Mouse (Mus musculus) forebrain, embryonic 16.5 days (tissue): ENCODE measurements around the gene Prss8. TPM values are rescaled to one million over a fixed set of nuclear protein-coding genes. Genes with fewer than 3 reads are reported as not detected.
"Not testable (repeated sequence)": the region's sequence is repeated elsewhere in the genome, so short reads cannot be mapped to it uniquely, and the experiment has no call there.

Experiments
- ATAC-seq: fragments of 200-750 bp; cut with Nextera tagmentation; 2 replicates; pipeline ENCODE4 v1.8.0; 2017; ENCODE audit warnings: mild to moderate bottlenecking, moderate library complexity
- H3K27ac ChIP-seq: fragments of 300-500 bp; sonication (generic); 2 replicates; pipeline ENCODE4 v1.5.1; 2014; ENCODE audit warnings: low read length, control low read depth
- H3K27me3 ChIP-seq: fragments of 300-500 bp; sonication (generic); replicated peaks from 2 replicates; pipeline ENCODE4 v1.6.1; 2014; ENCODE audit warnings: low read length; ENCODE audit not compliant: control insufficient read depth, insufficient read depth
- H3K36me3 ChIP-seq: fragments of 300-500 bp; sonication (generic); 2 replicates; pipeline ENCODE4 v1.6.1; 2014; ENCODE audit not compliant: control insufficient read depth, insufficient read depth
- H3K4me1 ChIP-seq: fragments of 300-500 bp; sonication (generic); replicated peaks from 2 replicates; pipeline ENCODE4 v1.6.1; 2014; ENCODE audit warnings: low read length; ENCODE audit not compliant: control insufficient read depth, insufficient read depth
- H3K4me2 ChIP-seq: fragments of 300-500 bp; sonication (generic); 2 replicates; pipeline ENCODE4 v1.6.1; 2014; ENCODE audit warnings: mild to moderate bottlenecking, low read length, control low read depth
- H3K4me3 ChIP-seq: fragments of 300-500 bp; sonication (generic); replicated peaks from 2 replicates; pipeline ENCODE4 v1.5.1; 2014; ENCODE audit warnings: mild to moderate bottlenecking, low read length, control low read depth
- H3K9ac ChIP-seq: fragments of 300-500 bp; sonication (generic); replicated peaks from 2 replicates; pipeline ENCODE4 v1.6.1; 2014; ENCODE audit warnings: low read depth, low read length, control low read depth
- H3K9me3 ChIP-seq: fragments of 300-500 bp; sonication (generic); 2 replicates; pipeline ENCODE4 v1.6.1; 2016; ENCODE audit warnings: low read length; ENCODE audit not compliant: control insufficient read depth
- WGBS: fragments of 180-500 bp; shearing (Covaris S2); extraction: QIAGEN DNeasy Blood & Tissue Kit; methylation state at CpG from one replicate; pipeline ENCODE4 v1.1.7; 2014; 5-methylcytosine and 5-hydroxymethylcytosine counted together
- polyA plus RNA-seq: library from polyadenylated mRNA; unstranded; fragments of >200 nt; fragmentation: Nextera tagmentation; extraction: Ambion mirVana; gene quantifications from 2 replicates; pipeline ENCODE4 v1.2.1, GENCODE M21; 2015

The Prss8 gene
- polyA plus RNA-seq, 1 experiment from 2014 or later = 0.19 TPM

DNA sequence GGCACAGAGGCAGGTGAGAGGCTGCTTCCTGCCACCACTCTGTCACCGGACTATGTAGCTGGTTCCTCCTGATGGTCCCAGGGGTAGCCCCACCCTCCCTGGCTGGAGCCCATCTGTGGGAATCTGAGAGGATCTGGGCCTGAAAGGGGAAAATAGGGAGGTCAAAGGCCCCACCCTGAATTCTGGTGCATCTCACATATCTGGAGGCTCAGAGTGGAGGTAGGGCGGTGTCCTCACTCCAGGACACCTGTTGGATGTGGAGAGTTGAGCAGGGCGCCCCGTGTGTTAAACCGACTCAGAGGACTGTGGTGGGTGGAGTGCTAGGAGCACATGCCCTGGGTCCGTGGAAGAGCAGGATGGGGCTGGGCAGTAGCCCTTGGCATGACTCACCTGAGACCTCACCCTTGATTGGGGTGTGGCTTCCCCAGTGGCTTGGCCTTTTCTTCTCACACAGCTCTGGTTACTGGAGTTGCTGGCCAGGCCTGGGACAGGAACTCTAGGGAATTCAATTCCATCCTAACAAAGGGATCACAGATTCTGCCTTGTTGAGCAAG lies 16.6 kb upstream of the Prss8 start, which contains the start of gene Prss36:
Gene Prss36, minus strand, starts transcription at position 256 of the 554 bp plus-strand sequence.
- Histone ChIP-seq H3K4me2 (no peak within 1 kb of the TSS), H3K4me3 (no peak within 1 kb of the TSS), H3K4me1 (no peaks in the 10 kb centered on the region), H3K27me3 (peaks cover 11% of the 10 kb centered on the region), H3K27ac (no peak within 1 kb of the TSS), H3K9ac (no peak within 1 kb of the TSS), H3K36me3 (no peaks in the 10 kb centered on the region), H3K9me3 (no peaks in the 10 kb centered on the region)
- ATAC-seq = no peak
- WGBS = 73% methylated on average over 6 of the region's 6 CpGs

DNA sequence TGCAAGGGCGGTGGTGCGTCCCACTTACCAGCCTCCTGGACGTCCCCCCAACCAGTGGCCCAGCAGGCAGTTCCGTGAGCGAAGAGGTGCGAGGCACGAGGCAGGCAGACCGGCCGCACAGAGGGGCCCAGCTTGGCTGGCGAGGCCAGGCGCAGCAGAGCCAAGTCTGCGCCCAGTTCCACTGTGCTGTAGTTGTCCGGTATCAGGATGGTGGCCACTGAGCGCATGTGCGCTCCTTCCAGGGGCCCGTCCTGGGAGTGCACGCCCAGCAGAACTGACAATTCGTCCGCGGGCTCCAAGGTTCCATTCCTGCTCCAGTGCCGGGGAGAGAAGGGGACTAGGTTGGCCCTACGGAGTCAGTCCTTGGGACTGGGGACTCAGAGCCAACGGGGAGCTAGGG lies 14.7 kb upstream of the Prss8 start:
- Histone ChIP-seq H3K9me3 (no peaks in the 10 kb centered on the region), H3K4me3 (no peak overlapping the region), H3K4me2 (no peak overlapping the region), H3K27me3 (peaks cover 11% of the 10 kb centered on the region), H3K36me3 (no peaks in the 10 kb centered on the region), H3K9ac (no peak overlapping the region), H3K4me1 (no peaks in the 10 kb centered on the region), H3K27ac (no peak overlapping the region)
- no peak for ATAC-seq
- WGBS = 12% methylated on average over 23 of the region's 23 CpGs

DNA sequence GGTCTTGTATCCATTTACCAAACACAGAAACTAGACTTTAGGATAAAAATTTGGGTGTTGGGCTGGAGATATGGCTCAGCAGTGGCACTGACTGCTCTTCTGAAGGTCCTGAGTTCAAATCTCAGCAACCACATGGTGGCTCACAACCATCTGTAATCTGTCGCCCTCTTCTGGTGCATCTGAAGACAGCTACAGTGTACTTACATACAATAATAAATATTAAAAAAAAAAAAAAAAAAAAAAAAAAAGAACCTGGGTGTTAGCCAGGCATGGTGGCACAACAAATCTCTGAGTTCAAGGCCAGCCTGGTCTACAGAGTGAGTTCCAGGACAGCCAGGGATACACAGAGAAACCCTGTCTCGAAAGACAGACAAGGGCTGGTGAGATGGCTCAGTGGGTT lies 12.2 kb upstream of the Prss8 start:
- not testable (repeated sequence) for H3K4me2 ChIP-seq, ATAC-seq, H3K4me3 ChIP-seq, H3K9ac ChIP-seq, H3K4me1 ChIP-seq, H3K27ac ChIP-seq, H3K9me3 ChIP-seq, H3K36me3 ChIP-seq
- peaks cover 11% of the 10 kb centered on the region for H3K27me3 ChIP-seq
- WGBS = 60% methylated on average over 2 of the region's 2 CpGs

DNA sequence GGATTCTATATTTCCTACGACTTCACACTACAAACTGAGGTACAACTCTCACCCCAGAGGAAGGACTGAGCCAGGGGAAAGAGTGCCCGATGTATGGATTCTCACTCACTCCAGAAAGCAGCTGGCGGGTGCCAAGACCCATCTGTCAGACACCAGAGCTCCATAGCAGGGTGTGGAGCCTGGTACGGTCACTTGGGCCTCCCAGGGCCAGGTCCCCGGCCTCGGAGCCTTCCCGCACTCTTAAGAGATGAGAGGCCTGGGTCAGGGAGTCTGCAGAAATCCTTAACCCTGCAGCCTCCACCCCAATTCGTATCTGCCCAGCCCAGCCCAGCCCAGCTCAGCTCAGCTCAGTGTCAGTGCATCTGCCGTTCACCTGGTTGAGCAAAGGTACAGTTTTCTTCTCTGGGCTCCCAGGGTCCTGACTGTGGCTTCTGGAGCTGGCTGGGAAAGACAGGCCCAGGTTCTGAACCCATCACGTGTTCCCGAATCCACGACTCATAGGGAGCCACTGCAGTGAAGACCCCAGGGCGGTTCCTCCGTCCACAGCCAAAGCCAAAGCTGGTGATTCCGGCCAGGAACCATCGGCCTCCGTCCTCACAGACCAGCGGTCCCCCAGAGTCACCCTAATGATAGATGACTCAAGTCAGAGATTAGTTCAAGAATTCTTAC lies 6.4 kb upstream of the Prss8 start:
- no peaks in the 10 kb centered on the region for H3K9me3 ChIP-seq
- peaks cover 14% of the 10 kb centered on the region for H3K4me1 ChIP-seq
- no peak overlapping the region for H3K27ac ChIP-seq

DNA sequence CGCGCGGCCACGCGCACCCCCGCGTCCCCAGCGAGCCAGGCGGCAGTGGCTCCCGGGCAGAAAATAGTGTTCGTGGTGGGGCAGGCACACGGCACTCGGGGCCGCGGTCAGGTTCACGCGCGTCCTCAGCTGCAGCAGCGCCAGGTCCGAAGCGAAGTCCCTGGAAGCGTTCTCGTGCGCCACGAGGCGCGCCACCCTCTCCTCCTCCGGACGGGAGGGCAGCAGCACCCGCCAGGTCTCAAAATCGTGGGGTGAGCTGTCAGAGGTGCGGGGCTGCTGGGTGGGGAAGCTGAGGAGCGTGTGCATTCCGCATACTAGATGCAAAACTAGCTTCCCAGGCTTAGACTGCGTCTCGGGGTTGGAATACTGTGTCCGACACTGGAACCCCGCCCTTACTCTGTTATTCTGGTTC lies 5.8 kb upstream of the Prss8 start:
- under 1% methylated on average over 37 of the region's 38 CpGs for WGBS

More for the DNA sequence above, 6.4 kb upstream of the Prss8 start:
- no peaks in the 10 kb centered on the region for H3K36me3 ChIP-seq
- no peak for ATAC-seq
- H3K4me3 ChIP-seq = peak overlapping the region; percentile 84
- H3K9ac ChIP-seq = peak overlapping the region; percentile 91
- WGBS = 57% methylated on average over 18 of the region's 18 CpGs
- no peaks in the 10 kb centered on the region for H3K27me3 ChIP-seq
- peak overlapping the region; percentile 90 for H3K4me2 ChIP-seq

DNA sequence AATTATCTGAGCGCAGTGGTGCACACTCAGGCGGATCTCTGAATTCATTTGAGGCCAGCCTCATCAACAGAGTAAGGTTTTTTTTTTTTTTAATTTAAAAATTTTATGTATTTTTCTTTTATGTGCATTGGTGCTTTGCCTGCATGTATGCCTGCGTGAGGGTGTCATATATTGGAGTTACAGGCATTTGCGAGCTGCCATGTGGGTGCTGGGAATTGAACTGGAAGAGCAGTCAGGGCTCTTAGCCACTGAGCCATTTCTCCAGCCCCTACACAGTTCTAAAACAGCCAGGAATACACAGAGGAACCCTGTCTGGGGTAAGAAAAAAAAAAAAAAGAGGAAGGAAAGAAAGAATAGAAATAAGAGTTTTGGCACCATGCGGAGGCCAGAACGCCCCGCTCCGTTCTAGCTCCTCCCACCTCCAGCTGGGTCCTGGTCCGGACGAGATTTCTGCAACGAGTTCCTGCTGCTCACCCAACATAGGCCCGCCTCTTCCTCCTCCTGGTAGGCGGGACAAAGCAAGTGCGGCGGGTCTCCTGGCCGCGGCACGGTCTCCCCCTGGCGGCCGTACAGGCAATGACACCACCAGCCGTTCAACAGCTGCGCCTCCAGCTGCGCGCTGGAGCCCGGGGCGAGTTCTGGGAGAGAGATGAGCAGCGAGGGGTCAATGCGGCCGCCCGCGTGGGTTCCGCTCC lies 5.3 kb upstream of the Prss8 start:
- ATAC-seq = peak; percentile 98
- H3K9me3 ChIP-seq = no peaks in the 10 kb centered on the region
- H3K4me3 ChIP-seq = peak overlapping the region; percentile 84
- H3K4me2 ChIP-seq = peak overlapping the region; percentile 90
- no peaks in the 10 kb centered on the region for H3K36me3 ChIP-seq
- H3K4me1 ChIP-seq = peaks cover 14% of the 10 kb centered on the region
- H3K27me3 ChIP-seq = peaks cover 5% of the 10 kb centered on the region
- H3K9ac ChIP-seq = peak overlapping the region; percentile 91
- WGBS = 6% methylated on average over 32 of the region's 32 CpGs
- peak overlapping the region; percentile 65 for H3K27ac ChIP-seq

More for the DNA sequence above, 5.8 kb upstream of the Prss8 start:
- Histone ChIP-seq H3K4me2 (peak overlapping the region; percentile 90), H3K9me3 (no peaks in the 10 kb centered on the region), H3K27me3 (no peaks in the 10 kb centered on the region), H3K4me1 (peaks cover 14% of the 10 kb centered on the region), H3K9ac (peak overlapping the region; percentile 91), H3K36me3 (no peaks in the 10 kb centered on the region), H3K27ac (peak overlapping the region; percentile 65), H3K4me3 (peak overlapping the region; percentile 84)
- peak; percentile 57 for ATAC-seq

DNA sequence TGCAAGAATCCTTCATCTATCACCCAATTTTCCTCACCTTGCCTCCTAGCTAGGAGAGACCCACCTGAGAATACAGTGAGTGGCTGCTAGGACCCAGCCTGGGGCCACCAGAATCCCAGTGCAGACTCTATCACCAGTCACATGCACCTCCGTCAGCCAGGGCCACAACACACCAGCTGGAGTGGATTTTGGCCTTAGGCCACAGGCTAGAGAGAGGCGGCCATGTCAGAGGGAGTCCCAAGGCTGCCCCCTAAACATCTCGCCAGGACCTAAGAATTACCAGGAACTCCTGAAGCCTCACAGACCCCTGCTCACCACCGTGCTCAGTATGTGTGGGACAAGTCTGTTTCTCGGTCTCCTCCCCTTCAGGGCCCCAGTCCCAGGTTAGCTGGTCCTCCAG lies 4.2 kb upstream of the Prss8 start:
- no peak for ATAC-seq
- H3K4me3 ChIP-seq = no peak overlapping the region
- H3K9ac ChIP-seq = no peak overlapping the region
- no peaks in the 10 kb centered on the region for H3K36me3 ChIP-seq
- H3K9me3 ChIP-seq = no peaks in the 10 kb centered on the region
- peaks cover 14% of the 10 kb centered on the region for H3K27me3 ChIP-seq
- H3K27ac ChIP-seq = no peak overlapping the region
- peaks cover 18% of the 10 kb centered on the region for H3K4me1 ChIP-seq
- WGBS = 90% methylated on average over 5 of the region's 5 CpGs
- no peak overlapping the region for H3K4me2 ChIP-seq

DNA sequence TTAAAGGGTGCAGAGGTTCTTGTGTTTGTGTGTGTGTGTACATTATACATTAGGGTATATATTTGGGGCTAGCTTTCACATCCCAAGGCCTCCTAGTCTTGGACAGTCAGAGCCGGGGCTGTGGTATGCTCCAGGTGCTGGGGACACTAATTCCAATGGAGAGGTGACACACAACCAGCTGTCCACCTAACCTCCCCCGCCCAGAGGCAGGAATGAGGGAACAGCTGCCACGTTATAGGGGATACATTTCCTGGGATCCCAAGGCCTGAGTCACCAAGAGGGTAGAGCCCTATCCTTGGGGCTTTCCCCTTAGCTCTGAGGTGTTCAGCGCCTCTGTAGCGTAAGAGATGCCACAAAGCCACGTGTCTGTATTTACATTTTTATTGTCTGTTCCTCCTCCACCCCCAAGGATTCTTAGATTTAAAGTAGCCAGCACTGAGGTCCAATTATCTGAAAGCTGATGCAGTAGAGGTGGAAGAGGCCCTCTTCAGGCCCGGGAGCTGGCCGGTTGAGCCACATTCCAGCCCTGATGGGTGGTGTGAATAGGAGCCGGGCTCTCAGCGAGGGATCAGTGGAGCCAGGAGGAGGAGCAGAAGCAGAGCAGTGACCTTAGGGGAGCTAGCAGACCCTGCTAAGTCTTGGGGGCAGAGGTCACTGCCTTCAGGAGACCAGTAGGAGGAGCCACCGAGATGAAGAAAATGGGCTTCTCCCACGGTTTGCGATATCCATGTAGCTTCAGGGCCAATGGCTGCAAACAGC lies 2.5 kb upstream of the Prss8 start:
- Histone ChIP-seq H3K36me3 (no peaks in the 10 kb centered on the region), H3K27me3 (peaks cover 23% of the 10 kb centered on the region), H3K4me3 (no peak overlapping the region), H3K4me1 (peaks cover 18% of the 10 kb centered on the region), H3K4me2 (no peak overlapping the region), H3K9me3 (no peaks in the 10 kb centered on the region), H3K9ac (no peak overlapping the region), H3K27ac (no peak overlapping the region)
- 17% methylated on average over 13 of the region's 13 CpGs for WGBS
- no peak for ATAC-seq
